Mouse (Mus musculus) large intestine, adult 2 months (tissue): ENCODE measurements around the gene Glt1d1. TPM values are rescaled to one million over a fixed set of nuclear protein-coding genes. Genes with fewer than 3 reads are reported as not detected.
A peak's percentile ranks its signal among the peaks of the same experiment; 100 is the strongest.

Experiments used
- DNase-seq: peaks from one replicate; pipeline ENCODE4 v3.0.0-alpha.2; 2012; ENCODE audit warnings: low read depth, low spot score
- WGBS: fragments of 180-500 bp; shearing (Covaris S2); methylation state at CpG from one replicate; pipeline ENCODE4 v1.1.7; 2018; 5-methylcytosine and 5-hydroxymethylcytosine counted together
- polyA plus RNA-seq: library from polyadenylated mRNA; depleted of rRNA; stranded (reverse); fragments of >200 nt; gene quantifications from 2 replicates; pipeline ENCODE4 v1.2.3, GENCODE M21; 2012

Glt1d1 gene
- polyA plus RNA-seq, 1 experiment: 1.4 TPM

GRCm38 (mm10) chr5:127624427-127625213 lies 7.4 kb upstream of the Glt1d1 start:
- DNase-seq: no peak
- 75% methylated on average over 10 of the region's 10 CpGs for WGBS

GRCm38 (mm10) chr5:127627242-127627641 lies 4.8 kb upstream of the Glt1d1 start:
- WGBS: 88% methylated on average over 12 of the region's 12 CpGs
- DNase-seq: no peak

GRCm38 (mm10) chr5:127631671-127632070 lies 391 bp upstream of the Glt1d1 start:
- DNase-seq: no peak
- WGBS: 18% methylated on average over 5 of the region's 5 CpGs

- 8% methylated on average over 4 of the region's 4 CpGs for WGBS
- DNase-seq: peak; percentile 92
Observed at GRCm38 (mm10) chr5:127633188-127633587, 1.1 kb downstream of the Glt1d1 start.

GRCm38 (mm10) chr5:127633666-127634065 lies 1.6 kb downstream of the Glt1d1 start:
- no peak for DNase-seq
- WGBS: 42% methylated on average over 7 of the region's 7 CpGs

- no peak for DNase-seq
- 26% methylated on average over 4 of the region's 4 CpGs for WGBS
Observed at GRCm38 (mm10) chr5:127637622-127638021, 5.6 kb downstream of the Glt1d1 start.

- 61% methylated on average over 2 of the region's 2 CpGs for WGBS
- DNase-seq: no peak
Observed at GRCm38 (mm10) chr5:127638177-127638576, 6.1 kb downstream of the Glt1d1 start.

- WGBS: 86% methylated on average over 6 of the region's 6 CpGs
- DNase-seq: no peak
Observed at GRCm38 (mm10) chr5:127639067-127639605, 7.1 kb downstream of the Glt1d1 start.

- whole genome bisulfite sequencing: 95% methylated on average over 13 of the region's 13 CpGs
- no peak for DNase-seq
Observed at GRCm38 (mm10) chr5:127639635-127640034, 7.6 kb downstream of the Glt1d1 start.

- DNase-seq: no peak
- WGBS: 83% methylated on average over 3 of the region's 3 CpGs
Observed at GRCm38 (mm10) chr5:127640359-127640758, 8.3 kb downstream of the Glt1d1 start.

GRCm38 (mm10) chr5:127641185-127641958 lies 9.3 kb downstream of the Glt1d1 start:
- no peak for DNase-seq
- 94% methylated on average over 15 of the region's 15 CpGs for whole genome bisulfite sequencing

GRCm38 (mm10) chr5:127648046-127648445 lies 16.0 kb downstream of the Glt1d1 start:
- WGBS: 72% methylated on average over 6 of the region's 6 CpGs
- DNase-seq: no peak

GRCm38 (mm10) chr5:127649077-127649476 lies 17.0 kb downstream of the Glt1d1 start:
- DNase-seq: no peak

- DNase-seq: no peak
- WGBS: 90% methylated on average over 2 of the region's 2 CpGs
Observed at GRCm38 (mm10) chr5:127658257-127658656, 26.2 kb downstream of the Glt1d1 start.

- DNase-seq: no peak
- WGBS: 91% methylated on average over 3 of the region's 3 CpGs
Observed at GRCm38 (mm10) chr5:127659312-127659711, 27.2 kb downstream of the Glt1d1 start.

GRCm38 (mm10) chr5:127660267-127660666 lies 28.2 kb downstream of the Glt1d1 start:
- whole genome bisulfite sequencing: 55% methylated on average over 5 of the region's 5 CpGs
- DNase-seq: no peak

- no peak for DNase-seq
- 93% methylated on average over 5 of the region's 5 CpGs for WGBS
Observed at GRCm38 (mm10) chr5:127660979-127661378, 28.9 kb downstream of the Glt1d1 start.

- DNase-seq: no peak
Observed at GRCm38 (mm10) chr5:127673913-127674312, 41.9 kb downstream of the Glt1d1 start.

GRCm38 (mm10) chr5:127677561-127677960 lies 45.5 kb downstream of the Glt1d1 start:
- DNase-seq: no peak
- 93% methylated on average over 2 of the region's 2 CpGs for WGBS

More at GRCm38 (mm10) chr5:127673913-127674312, 41.9 kb downstream of the Glt1d1 start:
- WGBS: 91% methylated on average over 8 of the region's 8 CpGs

GRCm38 (mm10) chr5:127678501-127678900 lies 46.4 kb downstream of the Glt1d1 start:
- 94% methylated on average over 5 of the region's 5 CpGs for WGBS
- no peak for DNase-seq
